Mouse (Mus musculus): ENCODE results near the gene Hipk2. TPM values are rescaled to one million over a fixed set of nuclear protein-coding genes. Genes with fewer than 3 reads are reported as not detected.

The Hipk2 gene
- total and polyA plus RNA-seq, 3 experiments: 3.9 to 85.1 (median 14.1) TPM

DNA sequence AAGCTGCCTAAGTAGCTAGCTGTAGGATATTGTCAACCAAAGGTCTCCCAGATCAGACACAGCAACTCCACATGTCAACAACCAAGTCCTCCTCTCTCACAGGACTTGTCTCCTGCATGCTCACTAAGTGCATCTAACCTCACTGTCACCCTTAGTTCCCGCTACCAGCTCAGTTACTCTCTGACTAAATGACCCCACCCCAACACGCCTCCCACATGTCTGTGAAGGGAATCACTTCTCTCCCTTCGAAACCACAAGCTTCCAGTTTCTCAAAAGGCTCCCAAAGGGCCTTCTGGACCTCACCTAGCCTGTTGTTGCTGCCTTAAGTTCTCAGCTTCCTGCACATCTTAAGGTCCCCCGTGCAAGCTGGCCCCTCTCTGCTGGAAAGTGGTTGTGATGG lies 25.2 kb upstream of the Hipk2 start:
- Histone ChIP-seq H3K27ac (ENCODE audit: control insufficient read depth, low read depth, low read length) (peak overlapping the region; percentile 90), H3K9me3 (replicated peaks; ENCODE audit: insufficient read depth, low read length) (no peaks in the 10 kb centered on the region), H3K36me3 (ENCODE audit: control insufficient read depth in 1 of 2, insufficient read depth in 2 of 2, low read length in 2 of 2) (peaks cover 0 to 34% of the 10 kb centered on the region in 2 experiments; a peak in 2 of 4 replicates), H3K27me3 (ENCODE audit: control insufficient read depth in 1 of 2, insufficient read depth in 2 of 2, low read length in 2 of 2) (no peaks in the 10 kb centered on the region), H3K79me2 (ENCODE audit: control insufficient read depth, insufficient read depth, low read length, poor library complexity) (no peaks in the 10 kb centered on the region), H3K4me1 (ENCODE audit: control insufficient read depth in 1 of 2, insufficient read depth in 2 of 2, low read length in 2 of 2) (peaks cover 18 to 43% of the 10 kb centered on the region in 2 experiments), H3K4me3 (ENCODE audit: control insufficient read depth in 1 of 2, insufficient read depth in 1 of 2, low read depth in 2 of 2, low read length in 2 of 2) (peak overlapping the region; percentile 46 to 64), H3K9ac (ENCODE audit: control insufficient read depth, low read depth, low read length, poor library complexity, severe bottlenecking) (peak overlapping the region; percentile 48)
- TF ChIP-seq GATA1 (IDR thresholded peaks at IDR 0.05; ENCODE audit: low read depth, low read length) (no peak), ZNF384 (IDR thresholded peaks at IDR 0.05; ENCODE audit: low read depth, low read length) (no peak), CHD2 (IDR thresholded peaks at IDR 0.05; ENCODE audit: low read length) (no peak), POLR2AphosphoS2 (IDR thresholded peaks at IDR 0.05; ENCODE audit: low read length) (no peak), KAT2A (conservative IDR thresholded peaks at IDR 0.05; ENCODE audit: low read depth, low read length) (no peak), MAX (IDR thresholded peaks at IDR 0.05; ENCODE audit: low read length) (no peak), NRF1 (IDR thresholded peaks at IDR 0.05; ENCODE audit: insufficient read depth, low read depth, low read length, poor library complexity, severe bottlenecking) (no peak), CHD1 (IDR thresholded peaks at IDR 0.05; ENCODE audit: low read depth, low read length) (no peak), GABPA (IDR thresholded peaks at IDR 0.05; ENCODE audit: low read depth, low read length) (no peak), MXI1 (IDR thresholded peaks at IDR 0.05; ENCODE audit: low read depth, low read length) (no peak), MAFK (IDR thresholded peaks at IDR 0.05; ENCODE audit: borderline replicate concordance, low read depth, low read length) (no peak), RAD21 (IDR thresholded peaks at IDR 0.05; ENCODE audit: low read depth, low read length) (no peak), MEF2A (IDR thresholded peaks at IDR 0.05; ENCODE audit: extremely low read depth, insufficient replicate concordance, low read depth, low read length, poor library complexity, severe bottlenecking) (no peak), HCFC1 (IDR thresholded peaks at IDR 0.05; ENCODE audit: low read depth, low read length) (no peak), ZC3H11A (IDR thresholded peaks at IDR 0.05; ENCODE audit: low read depth, low read length) (no peak), MYC (IDR thresholded peaks at IDR 0.05; ENCODE audit: low read depth, low read length) (no peak), UBTF (IDR thresholded peaks at IDR 0.05; ENCODE audit: borderline replicate concordance, insufficient read depth, low read depth, low read length) (no peak)
- peak; percentile 52 for DNase-seq (ENCODE audit: low read depth, low spot score)

DNA sequence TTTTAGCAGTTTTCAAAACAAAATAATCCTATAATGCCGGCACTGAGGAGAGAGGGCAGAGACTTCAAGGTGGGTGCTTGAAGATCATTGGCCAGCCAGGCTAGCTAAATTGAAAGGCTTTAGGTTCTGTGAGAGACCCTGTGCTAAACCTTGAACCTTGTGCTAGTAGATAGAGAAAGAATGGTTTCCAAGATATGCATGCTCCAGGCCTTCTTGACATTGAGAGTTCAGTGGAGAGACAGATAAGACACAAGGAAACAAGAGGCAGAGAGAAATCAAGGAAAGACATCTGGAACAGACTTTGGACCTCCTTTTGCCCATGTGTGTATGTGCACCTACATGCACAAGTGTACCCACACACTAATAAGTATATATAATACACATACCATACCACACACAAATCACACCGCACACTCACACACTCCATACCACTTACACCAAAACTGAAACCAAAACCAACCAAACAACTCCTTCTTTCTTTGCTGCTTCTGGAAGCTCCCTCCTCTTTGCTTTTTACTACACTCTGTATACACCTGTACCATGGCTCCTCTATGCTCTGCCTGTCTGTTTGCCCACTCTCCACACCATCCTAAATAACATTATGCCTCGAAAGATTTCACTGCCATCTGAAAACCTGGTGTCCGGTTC lies 24.6 kb upstream of the Hipk2 start:
- TF ChIP-seq CHD1 (IDR thresholded peaks at IDR 0.05; ENCODE audit: low read depth, low read length): 0 out of 2 replicates have a peak, but pooled peaks have one; percentile 28
- TF ChIP-seq ZKSCAN1 (IDR thresholded peaks at IDR 0.05; ENCODE audit: low read depth, low read length): no peak
- no peak for TF ChIP-seq MEF2A (IDR thresholded peaks at IDR 0.05; ENCODE audit: extremely low read depth, insufficient replicate concordance, low read depth, low read length, poor library complexity, severe bottlenecking)
- peak; percentile 65 for TF ChIP-seq TAL1 (IDR thresholded peaks at IDR 0.05; ENCODE audit: low read length)
- TF ChIP-seq SIN3A (IDR thresholded peaks at IDR 0.05; ENCODE audit: low read length): peak; percentile 48; the same call in 1 of the 2 replicates
- TF ChIP-seq TCF12 (IDR thresholded peaks at IDR 0.05; ENCODE audit: low read depth, low read length): peak; percentile 82
- TF ChIP-seq JUND (IDR thresholded peaks at IDR 0.05; ENCODE audit: low read depth, low read length): no peak
- TF ChIP-seq EP300 (IDR thresholded peaks at IDR 0.05; ENCODE audit: low read depth in 1 of 2, low read length in 2 of 2): peak in 1 of 2 experiments; percentile 51; a peak in 3 of 4 replicates
- peak; percentile 84 for TF ChIP-seq GATA1 (IDR thresholded peaks at IDR 0.05; ENCODE audit: low read depth, low read length)
- TF ChIP-seq BHLHE40 (IDR thresholded peaks at IDR 0.05; ENCODE audit: borderline replicate concordance, low read depth, low read length): no peak
- TF ChIP-seq MXI1 (IDR thresholded peaks at IDR 0.05; ENCODE audit: low read depth, low read length): peak; percentile 59; the same call in 1 of the 2 replicates
- Histone ChIP-seq H3K9me3 (replicated peaks; ENCODE audit: insufficient read depth, low read length) (no peaks in the 10 kb centered on the region), H3K36me3 (ENCODE audit: control insufficient read depth in 1 of 2, insufficient read depth in 2 of 2, low read length in 2 of 2) (peaks cover 0 to 34% of the 10 kb centered on the region in 2 experiments; a peak in 2 of 4 replicates), H3K79me2 (ENCODE audit: control insufficient read depth, insufficient read depth, low read length, poor library complexity) (no peaks in the 10 kb centered on the region), H3K27me3 (ENCODE audit: control insufficient read depth in 1 of 2, insufficient read depth in 2 of 2, low read length in 2 of 2) (no peaks in the 10 kb centered on the region), H3K27ac (ENCODE audit: control insufficient read depth, low read depth, low read length) (peak overlapping the region; percentile 90), H3K9ac (ENCODE audit: control insufficient read depth, low read depth, low read length, poor library complexity, severe bottlenecking) (peak overlapping the region; percentile 48), H3K4me3 (ENCODE audit: control insufficient read depth in 1 of 2, insufficient read depth in 1 of 2, low read depth in 2 of 2, low read length in 2 of 2) (peak overlapping the region; percentile 46 to 64), H3K4me1 (ENCODE audit: control insufficient read depth in 1 of 2, insufficient read depth in 2 of 2, low read length in 2 of 2) (peaks cover 18 to 48% of the 10 kb centered on the region in 2 experiments)
- DNase-seq (ENCODE audit: low read depth, low spot score): no peak
